Mouse (Mus musculus): ENCODE data around the gene Htra3. TPM values are rescaled to one million over a fixed set of nuclear protein-coding genes. Genes with fewer than 3 reads are reported as not detected.

Htra3 gene
- total RNA-seq (2021): 1 to 10 TPM; 3.8 to 7.3 TPM

DNA sequence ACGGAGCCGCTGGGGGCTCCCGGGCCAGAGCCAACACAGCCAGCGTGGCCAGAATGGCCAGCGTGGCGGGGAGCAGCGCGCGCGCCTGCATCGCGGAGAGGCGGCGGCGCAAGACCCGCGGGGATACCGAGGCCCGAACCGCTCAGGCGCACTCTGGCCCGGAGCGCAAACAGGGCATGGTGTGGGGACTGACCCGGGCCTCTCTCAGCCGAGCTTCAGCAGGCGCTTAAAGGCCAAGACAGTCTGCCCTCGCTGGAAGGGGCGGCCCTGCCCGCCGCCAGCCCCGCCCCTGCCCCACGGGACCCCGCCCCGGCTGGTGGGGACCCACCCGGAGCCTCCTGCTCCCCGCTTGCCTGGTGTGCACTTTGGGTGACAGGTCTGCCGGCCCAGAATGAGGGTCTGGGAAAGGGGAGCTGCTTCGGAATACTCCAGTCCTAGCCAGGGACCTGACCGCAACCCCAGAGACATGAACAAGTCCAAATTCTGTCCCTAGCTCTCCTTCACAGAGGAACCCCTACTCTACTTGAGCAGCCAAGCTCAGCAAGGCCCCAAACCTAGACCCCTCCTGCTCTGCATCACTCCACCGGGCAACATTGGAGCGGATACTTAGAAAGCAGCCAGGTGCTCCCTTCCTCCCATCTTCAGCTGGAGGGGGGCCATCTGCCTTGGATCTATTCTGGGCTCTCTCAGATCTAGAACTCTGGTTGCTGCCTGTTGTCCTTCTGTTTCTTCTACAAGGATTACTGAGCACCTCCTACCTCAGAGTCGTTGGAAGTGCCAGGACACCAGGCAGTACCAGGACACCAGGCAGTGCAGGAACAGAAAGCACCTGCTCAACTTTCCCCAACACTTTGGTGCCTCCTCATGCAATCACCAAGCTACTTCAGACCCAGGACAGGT, at the start of gene Htra3:
Gene Htra3, minus strand, starts transcription at position 527 of the 900 bp plus-strand sequence.
- no peak for DNase-seq

DNA sequence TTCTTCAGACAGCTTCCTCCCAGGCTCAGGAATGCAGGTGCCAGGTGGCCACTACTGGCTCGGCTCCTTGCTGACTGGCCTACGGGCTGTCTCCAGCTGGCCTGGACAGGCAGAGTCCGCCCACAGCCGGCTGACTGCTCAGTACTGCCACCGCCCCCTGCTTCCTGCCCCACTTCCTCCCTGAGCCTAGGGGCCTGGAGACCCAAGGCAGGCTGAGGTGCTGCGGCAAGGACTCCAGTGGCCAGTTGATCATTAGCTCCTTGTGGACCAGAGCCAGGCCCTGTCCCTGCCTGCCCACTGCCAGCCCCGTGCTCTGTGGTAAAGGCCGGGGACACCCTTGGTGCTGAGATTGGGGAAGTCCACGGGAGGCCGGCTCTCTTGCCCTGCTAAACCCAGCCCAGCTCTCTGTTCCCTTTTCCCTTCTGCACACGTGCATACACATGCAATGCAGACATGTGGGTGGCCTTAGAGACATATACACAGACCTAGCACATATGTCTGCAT, 49.4 kb upstream of the Htra3 start:
- DNase-seq: peak; percentile 32 to 35

DNA sequence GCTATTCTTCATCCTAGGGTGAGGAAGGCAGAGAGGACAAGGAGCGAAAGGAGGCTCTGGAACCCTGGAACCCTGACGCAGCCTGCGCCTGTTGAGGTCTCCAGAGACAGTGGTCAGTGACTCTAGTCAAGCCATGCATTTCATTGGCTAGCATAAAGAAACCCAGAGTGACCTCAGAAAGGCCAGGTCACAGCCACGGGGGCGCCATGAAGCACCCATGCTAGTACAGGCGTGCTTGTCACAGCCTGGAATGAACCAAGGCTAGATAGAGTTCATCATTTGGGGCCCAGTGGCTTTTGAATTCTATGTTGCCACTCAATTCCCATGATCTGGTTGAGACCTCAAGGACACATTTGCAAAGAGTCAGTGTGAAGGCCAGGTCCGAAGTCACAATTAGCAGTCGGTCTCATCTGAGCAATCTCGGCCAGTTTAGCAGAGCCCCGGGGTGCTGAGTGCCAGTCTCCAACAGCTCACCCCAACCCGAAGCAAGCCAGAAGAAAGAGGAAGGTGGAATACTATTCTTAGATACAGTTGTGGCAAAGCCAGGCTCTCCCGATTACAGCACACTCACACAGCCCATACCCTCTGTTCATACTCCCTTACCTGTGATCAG, 48.9 kb upstream of the Htra3 start:
- no peak for DNase-seq

DNA sequence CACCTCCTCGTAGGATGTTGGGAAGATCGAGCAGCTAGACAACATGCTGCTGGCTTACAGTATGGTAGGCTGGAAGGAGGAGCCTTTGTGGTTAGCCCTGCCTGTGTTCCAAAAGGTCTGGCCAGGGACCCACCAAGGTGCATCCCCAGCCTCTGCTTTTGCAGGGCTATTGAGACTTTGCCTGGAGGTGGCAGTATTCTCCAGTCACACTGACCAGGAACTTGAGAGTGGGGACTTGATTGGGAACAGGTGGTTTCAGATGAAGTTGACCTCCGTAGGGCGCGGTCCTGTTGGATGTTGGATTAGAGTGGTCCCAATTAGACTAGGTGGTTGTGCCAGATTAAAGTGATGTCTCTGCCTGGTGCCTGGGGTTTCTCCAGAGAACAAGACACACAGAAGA, 47.9 kb upstream of the Htra3 start:
- DNase-seq: no peak

DNA sequence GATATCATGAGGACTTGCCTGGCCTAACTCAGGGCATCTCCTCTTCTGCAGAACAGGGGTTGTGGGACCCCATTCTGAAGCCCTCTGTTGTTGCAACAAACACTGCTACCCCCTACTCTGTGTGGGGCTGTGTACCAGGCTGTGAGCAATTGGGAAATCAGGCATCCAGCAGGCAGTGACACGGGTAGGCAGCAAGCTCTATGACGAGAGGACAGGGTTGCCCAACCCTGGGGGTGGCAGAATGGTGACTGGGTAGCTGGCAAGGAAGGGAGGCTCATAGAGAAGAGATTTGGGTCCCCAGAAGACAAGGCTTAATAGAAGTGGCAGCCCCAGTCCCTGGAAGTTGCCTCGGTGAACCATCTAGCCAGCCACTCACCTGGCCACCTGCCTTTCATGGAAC, 46.3 kb upstream of the Htra3 start:
- no peak for DNase-seq

DNA sequence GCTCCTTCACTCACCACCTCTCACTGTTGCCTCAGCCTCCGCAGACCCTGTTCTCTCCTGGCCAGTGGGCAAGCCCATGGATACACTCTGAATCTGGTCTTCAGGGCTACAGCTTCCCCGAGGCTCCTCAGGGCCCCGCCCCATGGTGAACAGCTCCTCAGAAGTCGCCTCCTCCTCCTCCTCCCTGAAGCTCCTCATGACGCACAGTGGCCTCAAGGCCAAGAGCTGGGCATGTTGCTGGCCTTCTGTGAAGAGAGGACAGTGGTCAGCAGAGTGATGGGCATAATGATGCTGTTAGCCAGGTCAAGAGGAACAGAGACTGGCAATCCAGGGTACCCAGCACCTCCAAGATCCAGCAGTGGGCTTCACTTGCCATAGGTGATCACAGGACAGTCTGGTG, 44.3 kb upstream of the Htra3 start:
- no peak for DNase-seq

DNA sequence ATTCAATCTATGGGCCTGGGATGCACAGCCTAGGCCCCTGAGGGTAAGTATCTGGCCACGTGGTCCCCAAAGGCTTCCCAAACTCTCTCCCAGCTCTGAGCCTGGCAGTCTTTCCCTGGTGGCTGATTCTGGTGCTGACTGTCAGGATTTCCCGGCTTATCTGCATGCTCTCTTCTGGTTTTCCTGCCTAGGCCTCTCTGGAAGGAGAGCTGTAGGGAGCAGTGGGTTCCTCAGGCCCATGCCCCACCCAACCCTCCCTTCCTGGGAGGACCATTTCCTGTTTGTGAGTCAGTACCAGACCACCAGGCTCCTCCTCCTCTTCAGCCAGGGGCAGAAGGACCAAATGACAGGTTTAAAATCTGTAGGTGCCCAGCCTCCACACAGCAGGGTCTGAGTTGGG, 43.1 kb upstream of the Htra3 start:
- DNase-seq: no peak

DNA sequence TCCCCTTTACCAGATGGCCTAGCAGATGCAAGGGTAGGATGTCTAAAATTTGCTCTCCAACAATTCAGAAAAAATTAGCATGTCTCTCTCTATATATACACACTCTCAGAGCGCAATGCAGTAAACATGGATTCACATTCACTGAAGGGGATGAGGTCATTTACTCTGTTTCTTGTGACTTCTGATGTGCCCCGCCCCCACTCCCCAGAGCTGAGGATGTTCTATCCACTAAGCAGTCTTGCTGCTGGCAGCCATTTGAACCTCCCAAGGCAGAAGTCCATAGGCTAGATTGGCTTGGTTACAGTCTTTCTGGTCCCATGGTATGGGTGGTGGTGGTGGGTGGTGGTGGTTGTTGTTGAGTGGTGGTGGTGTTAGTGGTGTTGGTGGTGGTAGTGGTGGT, 42.4 kb upstream of the Htra3 start:
- DNase-seq: no peak

DNA sequence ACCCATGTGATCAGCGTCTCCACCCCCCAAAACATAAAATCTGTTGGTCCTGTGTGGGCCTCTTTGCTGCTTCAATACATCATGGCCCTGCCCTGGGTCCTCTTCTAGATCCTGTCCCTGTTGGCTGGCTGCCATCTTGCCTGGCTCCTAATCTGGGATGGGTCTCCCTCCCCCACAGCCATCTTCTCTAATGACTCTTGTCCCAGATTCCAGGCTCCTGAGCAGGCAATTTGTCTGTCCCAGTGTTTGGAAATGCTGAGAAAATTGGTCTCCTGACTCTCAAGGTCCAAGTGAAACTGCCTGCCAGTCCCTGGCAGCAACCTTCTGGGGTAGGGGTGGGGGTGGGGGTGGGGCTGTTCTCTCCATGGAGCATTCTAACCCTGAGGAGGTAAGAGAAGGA, 40.3 kb upstream of the Htra3 start:
- no peak for DNase-seq

DNA sequence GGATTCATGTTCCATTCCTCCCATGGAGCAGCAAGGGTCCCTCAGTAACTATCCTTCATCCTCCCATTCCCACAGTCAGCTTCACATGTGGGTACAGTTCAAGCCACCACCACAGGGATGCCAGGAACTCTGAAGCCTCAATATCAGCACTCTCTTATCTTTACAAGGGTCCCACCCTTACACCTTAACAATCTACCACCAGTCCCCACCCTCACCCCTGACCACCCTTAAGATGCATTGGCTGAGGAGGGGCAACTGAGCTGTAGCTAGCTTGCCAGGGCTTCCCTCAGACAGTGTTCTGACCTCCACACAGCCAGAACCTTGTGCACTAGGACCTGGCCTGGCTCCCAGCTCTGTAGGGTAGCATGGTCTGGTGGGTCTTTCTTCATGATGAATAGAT, 39.8 kb upstream of the Htra3 start:
- no peak for DNase-seq

DNA sequence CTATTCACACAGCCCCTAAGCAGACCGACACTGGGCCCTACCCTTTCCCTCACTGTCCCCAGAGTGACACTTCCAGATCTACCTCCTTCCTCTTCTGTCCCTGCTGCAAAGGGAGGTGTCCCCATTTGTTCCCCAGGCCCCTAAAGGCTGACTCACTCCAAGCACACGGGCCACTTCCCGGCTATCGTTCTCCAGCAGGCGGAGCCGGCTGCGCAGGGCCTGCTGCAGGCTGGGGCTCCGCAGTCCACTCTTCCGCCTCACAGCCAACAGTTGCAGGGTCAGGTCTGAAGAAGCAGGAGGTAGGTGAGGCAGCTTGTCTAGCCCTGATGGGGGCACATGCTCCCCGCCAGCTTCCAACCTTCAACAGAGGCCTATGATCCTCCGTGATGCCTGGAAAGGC, 39.2 kb upstream of the Htra3 start:
- no peak for DNase-seq

DNA sequence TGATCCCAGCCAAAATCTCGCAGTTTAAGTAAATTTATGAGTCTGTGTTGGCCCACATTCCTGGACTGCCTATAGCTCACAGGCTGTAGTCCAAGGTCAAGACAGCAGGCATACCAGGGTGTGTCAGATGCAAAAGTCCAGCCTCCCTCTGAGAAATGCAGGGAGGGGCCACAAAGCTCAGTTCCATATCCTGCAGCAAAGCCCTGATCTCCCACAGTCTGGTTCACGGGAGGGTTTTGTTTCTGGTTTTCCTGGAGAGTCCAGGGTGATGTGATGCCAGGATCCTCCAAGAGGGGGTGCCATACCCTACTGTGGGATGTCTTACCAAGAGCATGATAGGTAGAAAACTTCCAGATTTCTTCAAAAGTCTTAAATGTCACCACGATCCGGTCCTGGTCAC, 38.4 kb upstream of the Htra3 start:
- DNase-seq: peak; percentile 27

DNA sequence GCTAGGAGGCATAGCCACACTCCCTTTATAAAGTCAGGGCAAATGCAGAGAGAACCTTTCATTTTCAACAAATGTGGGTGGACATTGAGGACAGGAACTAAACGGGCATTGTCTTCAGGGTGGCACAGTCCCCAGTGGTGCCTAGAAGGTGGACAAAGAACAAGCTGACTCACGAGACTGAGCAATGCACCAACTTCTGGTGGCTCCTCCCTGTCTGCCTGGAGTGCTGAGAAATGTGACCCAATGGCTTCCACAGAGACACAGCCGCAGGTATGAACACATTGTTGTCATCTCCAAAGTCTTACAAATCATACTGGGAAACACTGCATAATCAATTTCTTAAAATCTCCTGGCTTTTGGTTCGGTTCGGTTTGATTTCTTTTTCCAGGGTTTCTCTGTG, 37.9 kb upstream of the Htra3 start:
- DNase-seq: no peak

DNA sequence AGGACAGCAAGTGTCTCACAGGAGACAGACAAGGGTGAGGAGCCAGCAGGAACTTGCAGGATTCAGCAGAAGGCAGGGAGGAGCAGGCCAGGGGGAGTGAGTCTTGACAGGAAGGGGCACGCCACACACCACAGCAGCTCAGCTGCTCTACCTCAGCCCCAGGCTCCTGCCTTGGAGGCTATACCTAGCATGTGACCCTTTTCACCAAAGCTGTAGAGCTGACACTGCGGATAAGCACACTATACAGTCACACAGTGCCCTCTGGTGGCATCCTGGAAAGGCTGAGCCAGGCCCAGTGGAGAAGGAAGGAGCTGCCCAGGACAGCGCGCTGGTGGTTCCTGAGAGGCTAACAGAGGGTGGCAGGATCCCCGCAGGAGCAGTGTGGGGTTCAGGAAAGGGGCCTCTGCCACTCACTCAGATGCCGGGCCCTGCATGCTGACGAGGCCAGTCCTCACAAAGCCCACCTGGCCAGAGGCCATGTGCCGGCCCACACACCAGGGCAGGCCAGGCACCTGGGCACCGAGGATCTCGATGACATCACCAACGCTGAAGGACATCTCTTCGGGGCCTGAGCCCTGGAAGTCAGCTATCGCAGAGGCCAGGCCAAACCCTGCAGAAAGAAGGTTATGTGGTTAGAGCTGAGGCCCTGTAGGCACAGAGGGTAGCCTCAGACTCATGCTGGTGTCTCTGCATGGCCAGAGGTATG, 34.2 kb upstream of the Htra3 start:
- peak; percentile 56 to 71 for DNase-seq

DNA sequence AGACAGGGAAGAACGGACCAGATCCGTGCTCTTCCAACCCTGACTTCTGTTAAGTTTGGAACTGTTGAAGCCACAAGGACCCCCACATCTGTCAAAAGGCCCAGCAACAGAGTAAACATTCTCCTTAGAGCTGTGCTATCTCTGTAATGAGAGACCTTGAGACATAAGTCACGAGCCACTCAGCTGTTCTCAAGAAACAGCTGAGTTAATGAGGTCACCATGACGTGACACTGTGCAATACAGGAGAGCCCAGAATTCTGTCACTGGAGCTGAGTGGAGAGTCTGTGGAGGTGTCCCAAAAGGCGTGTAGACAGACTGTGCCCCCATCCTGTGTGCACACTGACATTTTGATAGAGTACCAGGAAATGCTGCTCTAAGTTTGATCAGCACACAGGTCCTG, 32.9 kb upstream of the Htra3 start:
- DNase-seq: no peak

DNA sequence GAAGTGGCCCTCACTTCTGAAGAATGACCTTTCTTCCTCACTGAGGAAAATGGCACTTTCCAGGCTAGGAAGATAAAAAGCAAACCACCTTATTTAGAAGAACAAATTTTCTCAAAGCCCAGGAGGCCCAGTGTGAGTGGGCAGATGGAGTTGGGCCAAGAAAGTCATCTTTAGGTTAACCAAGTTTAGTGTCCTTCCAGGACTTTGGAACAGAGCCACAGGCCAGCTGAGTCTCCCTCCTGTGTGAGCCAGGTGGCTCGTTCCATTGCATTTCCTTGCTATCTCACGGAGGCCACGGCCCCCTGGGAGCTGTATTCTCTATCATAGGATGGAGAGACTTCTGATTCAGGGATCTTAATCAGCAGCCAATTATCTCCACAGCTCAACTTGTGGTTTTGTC, 31.3 kb upstream of the Htra3 start:
- no peak for DNase-seq

DNA sequence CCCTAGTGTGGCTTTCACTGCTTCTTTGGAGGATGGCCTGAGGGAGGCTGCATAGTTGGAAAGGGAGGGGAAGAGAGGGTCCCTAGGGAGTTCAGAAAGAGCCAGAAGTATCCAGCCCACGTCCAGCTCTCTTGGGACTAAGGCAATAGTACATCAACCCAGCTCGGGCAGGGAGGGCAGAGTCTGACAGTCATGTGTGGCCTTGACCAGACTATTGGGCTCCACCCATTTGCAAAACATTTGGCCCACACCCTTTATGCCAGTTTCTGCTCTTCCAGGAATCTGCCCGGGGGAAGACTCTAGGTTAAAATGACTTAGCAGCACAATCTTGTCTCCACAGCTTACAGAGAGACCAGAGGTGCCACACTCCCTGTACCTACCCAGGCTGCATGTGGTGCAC, 30.9 kb upstream of the Htra3 start:
- DNase-seq: no peak

DNA sequence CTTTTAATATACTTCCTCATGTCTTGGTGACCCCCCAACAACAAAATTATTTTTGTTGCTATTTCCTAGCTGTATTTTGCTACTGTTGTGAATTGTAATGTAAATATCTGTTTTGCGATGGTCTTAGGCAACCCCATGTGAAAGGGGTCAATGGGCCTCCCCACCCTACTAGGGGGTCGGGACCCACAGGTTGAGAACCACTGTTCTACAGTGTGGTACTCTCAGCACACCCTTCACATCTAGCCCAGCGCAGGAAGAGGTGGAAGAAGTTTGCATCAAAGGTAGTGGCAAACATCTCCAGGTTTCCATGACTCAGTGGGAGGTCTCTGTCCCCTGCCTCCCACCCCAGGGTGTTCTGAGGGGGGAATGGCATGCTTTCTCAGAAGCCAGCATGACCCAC, 25.8 kb upstream of the Htra3 start:
- DNase-seq: no peak

DNA sequence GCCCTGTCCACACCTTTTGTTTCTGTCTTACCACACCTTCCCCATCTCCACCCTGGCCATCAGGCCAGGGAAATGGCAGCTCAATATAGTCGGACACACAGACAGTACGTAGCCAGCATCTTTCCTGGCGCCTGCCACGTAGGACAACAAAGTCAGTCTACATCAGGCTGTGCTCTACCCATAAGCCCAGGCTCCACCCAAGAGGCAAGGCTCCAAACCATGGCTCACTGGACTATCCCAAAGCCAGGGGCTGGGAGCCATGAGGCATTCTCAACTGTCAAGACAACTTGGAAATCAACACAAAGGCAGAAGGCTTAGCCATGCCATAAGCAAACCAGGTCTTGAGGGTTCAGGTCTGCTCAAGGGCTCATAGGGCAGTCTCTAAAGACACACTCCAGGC, 24.2 kb upstream of the Htra3 start:
- no peak for DNase-seq

DNA sequence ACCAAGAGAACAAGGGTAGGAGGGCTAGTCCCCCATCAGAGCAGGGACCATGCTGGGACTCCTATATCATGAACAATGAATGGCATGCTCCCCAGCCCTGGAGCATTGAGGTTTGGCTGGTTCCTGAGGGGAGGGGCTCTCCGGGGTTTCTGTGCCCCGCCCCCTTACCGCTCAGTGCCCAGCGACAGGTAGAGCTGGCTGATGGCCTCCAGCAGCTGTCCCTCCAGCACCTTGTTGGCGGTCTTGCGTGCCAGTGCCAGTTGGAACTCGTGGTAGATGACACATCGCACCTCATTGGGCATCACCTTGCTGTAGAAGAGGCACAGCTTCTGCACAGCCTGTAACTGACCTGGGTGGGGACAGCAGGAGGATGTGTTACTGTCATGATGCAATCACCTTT, 23.6 kb upstream of the Htra3 start:
- no peak for DNase-seq

DNA sequence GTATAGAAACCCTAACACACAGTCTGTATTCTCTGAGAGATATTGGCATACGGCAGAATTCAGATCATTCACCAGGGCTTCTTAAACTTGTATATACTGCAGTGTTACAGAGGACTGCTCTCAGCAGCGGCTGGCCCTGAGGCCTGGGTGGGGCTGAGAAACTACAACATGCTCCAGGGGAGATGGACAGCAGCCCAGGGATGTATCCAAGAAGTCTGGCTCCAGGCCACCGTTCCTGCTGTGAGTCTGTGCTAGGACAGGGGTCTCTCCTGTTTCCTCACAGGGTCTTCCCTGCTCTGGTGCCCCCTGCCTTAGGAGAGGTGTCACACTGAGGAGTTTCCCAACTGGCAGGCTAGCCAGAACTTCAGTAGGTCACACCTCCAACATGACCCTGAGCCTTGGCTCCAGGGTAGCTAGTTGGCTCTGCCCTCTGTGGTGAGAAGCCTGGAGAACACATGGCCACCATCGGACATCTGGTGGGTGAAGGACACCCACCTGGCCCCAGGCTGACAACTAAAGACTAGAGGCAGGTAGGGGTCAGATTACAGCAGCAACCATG, 23.1 kb upstream of the Htra3 start:
- no peak for DNase-seq

DNA sequence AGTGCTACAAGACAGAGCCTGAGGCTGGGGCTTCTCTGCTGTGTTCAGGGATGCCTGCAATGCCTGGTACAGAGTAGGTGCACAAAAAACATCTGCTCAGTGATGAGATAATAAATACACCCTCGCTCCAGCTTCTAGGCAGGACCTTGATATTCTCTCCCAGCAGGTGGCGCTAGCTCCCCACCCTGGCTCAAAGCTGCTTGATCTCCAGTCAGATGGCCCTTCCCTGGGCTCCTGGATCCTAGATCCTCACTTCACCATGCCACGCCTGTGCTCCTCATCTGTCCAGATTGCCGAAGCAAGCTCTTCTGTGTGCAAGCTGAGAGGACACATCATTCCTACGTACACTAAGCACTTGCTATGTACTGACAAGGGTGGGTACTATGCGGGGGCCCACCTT, 21.5 kb upstream of the Htra3 start:
- DNase-seq: peak; percentile 59 to 64

DNA sequence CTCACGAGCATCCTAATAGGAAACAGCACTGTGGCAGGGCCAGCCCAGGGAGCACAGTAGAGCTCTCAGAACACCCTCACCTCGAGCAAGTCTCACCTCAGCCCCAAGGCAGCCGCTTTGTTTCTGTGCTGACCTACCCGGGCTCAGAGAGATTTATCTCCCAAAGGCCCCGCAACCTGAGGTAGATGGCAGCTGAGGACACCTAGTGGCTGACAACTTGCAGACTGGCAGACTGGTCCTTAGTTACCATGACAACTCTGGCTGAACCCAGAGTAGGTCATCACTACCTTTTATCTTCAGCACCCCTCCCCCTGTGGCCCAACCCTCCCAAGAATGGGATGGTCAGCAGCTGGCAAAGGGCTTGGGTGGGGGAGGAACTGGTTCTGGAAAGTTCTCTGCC, 16.2 kb upstream of the Htra3 start:
- DNase-seq: no peak
